ENCODE assay signal across 8 mouse cellular contexts in the genomic region with DNA sequence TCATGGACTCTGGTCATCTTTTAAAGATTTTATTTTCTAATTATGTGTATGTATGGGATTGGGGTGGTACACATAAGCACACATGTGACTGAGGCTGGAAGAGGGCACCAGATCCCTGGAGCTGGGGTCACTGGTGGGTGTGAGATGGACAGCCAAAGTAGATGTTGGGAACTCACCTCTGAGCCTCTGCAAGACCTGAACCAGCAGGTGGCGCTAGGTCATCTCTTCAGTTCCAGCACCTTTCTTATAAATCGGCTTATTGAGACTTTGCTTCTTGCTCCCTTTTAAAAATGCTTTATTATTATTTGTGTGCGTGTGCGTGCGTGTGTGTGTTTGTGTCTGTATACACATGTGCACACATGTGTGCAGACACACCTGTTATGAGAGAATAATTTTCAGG.
DNase-seq lines count a peak whose midpoint lies in the region; ATAC-seq and TF ChIP-seq lines count a peak whose summit lies in the region.

No protein-coding gene starts in this region.

- no peak overlapping the region for H3K4me3 ChIP-seq in liver, adult 2 months (ENCODE audit: insufficient read depth, low read depth, low read length)
- no peak overlapping the region for H3K4me3 ChIP-seq in liver, embryonic 12.5 days
- H3K4me3 ChIP-seq in bone marrow macrophage, adult 2 months (ENCODE audit: insufficient read depth, low read length) = no peak overlapping the region
- no peak overlapping the region for H3K4me3 ChIP-seq in lung, embryonic 14.5 days (ENCODE audit: low read depth, low read length)

- no peak overlapping the region for H3K4me2 ChIP-seq in liver, embryonic 12.5 days
- no peak overlapping the region for H3K4me2 ChIP-seq in lung, embryonic 14.5 days

- no peaks in the 10 kb centered on the region for H3K9me3 ChIP-seq in liver, embryonic 12.5 days (replicated peaks)
- H3K9me3 ChIP-seq in lung, embryonic 14.5 days (ENCODE audit: low read depth, low read length) = no peaks in the 10 kb centered on the region

- H3K27ac ChIP-seq in liver, adult 2 months (replicated peaks; ENCODE audit: insufficient read depth, low read depth, low read length) = no peak overlapping the region
- H3K27ac ChIP-seq in liver, embryonic 12.5 days = no peak overlapping the region
- no peak overlapping the region for H3K27ac ChIP-seq in bone marrow macrophage, adult 2 months (ENCODE audit: insufficient read depth, low read depth, low read length)
- no peak overlapping the region for H3K27ac ChIP-seq in lung, embryonic 14.5 days (ENCODE audit: low read depth)

- no peak for TF ChIP-seq POLR2A in liver, adult 2 months (IDR thresholded peaks at IDR 0.05; ENCODE audit: extremely low read depth, insufficient read depth, low read length)
- no peak for TF ChIP-seq POLR2A in bone marrow macrophage, adult 2 months (IDR thresholded peaks at IDR 0.05; ENCODE audit: borderline replicate concordance, low read depth, low read length)

- H3K79me2 ChIP-seq in liver, adult 2 months (ENCODE audit: control insufficient read depth, insufficient read depth, low read length) = no peaks in the 10 kb centered on the region

- peak; percentile 77 for TF ChIP-seq CTCF in liver, adult 2 months (IDR thresholded peaks at IDR 0.05; ENCODE audit: low read depth, low read length)
- TF ChIP-seq CTCF in bone marrow macrophage, adult 2 months (IDR thresholded peaks at IDR 0.05; ENCODE audit: low read depth, low read length) = peak; percentile 66
- peak; percentile 75 for TF ChIP-seq CTCF in lung, embryonic 14.5 days (IDR thresholded peaks at IDR 0.05; ENCODE audit: low read depth)

- no peak for ATAC-seq in liver, embryonic 12.5 days
- ATAC-seq in lung, embryonic 14.5 days (ENCODE audit: insufficient read depth) = no peak

- peak; percentile 61 to 62 for DNase-seq in cerebellum, adult 18-20 months
- DNase-seq in cerebellum, adult 11-12 months = no peak
- peak; percentile 43 for DNase-seq in liver, adult 2 months (ENCODE audit: extremely low read depth, low read depth, low spot score)
- peak; percentile 42 for DNase-seq in forelimb bud, embryonic 11.5 days (ENCODE audit: low read depth, low spot score)
- DNase-seq in lung, embryonic 14.5 days = peak; percentile 75
- peak; percentile 23 to 77 for DNase-seq in spleen, postnatal 4 days (ENCODE audit: low spot score in 2 of 2)

- H3K36me3 ChIP-seq in liver, adult 2 months (ENCODE audit: control insufficient read depth, insufficient read depth, low read length) = no peaks in the 10 kb centered on the region
- no peaks in the 10 kb centered on the region for H3K36me3 ChIP-seq in liver, embryonic 12.5 days
- H3K36me3 ChIP-seq in lung, embryonic 14.5 days (ENCODE audit: insufficient read depth) = no peaks in the 10 kb centered on the region

- H3K4me1 ChIP-seq in liver, adult 2 months (ENCODE audit: control insufficient read depth, insufficient read depth, low read length) = no peaks in the 10 kb centered on the region
- H3K4me1 ChIP-seq in liver, embryonic 12.5 days = no peaks in the 10 kb centered on the region
- H3K4me1 ChIP-seq in bone marrow macrophage, adult 2 months (ENCODE audit: control insufficient read depth, insufficient read depth, low read length) = no peaks in the 10 kb centered on the region
- H3K4me1 ChIP-seq in lung, embryonic 14.5 days (ENCODE audit: insufficient read depth) = no peaks in the 10 kb centered on the region

- no peak overlapping the region for H3K9ac ChIP-seq in liver, adult 2 months (ENCODE audit: low read depth, low read length)
- no peak overlapping the region for H3K9ac ChIP-seq in liver, embryonic 12.5 days
- no peak overlapping the region for H3K9ac ChIP-seq in lung, embryonic 14.5 days

- WGBS in liver, adult 2 months = 16% methylated on average over 5 of the region's 5 CpGs
- WGBS in liver, embryonic 12.5 days (ENCODE audit: insufficient replicate concordance) = 17% methylated on average over 5 of the region's 5 CpGs
- WGBS in lung, embryonic 14.5 days = 16% methylated on average over 5 of the region's 5 CpGs

- no peaks in the 10 kb centered on the region for H3K27me3 ChIP-seq in liver, adult 2 months (ENCODE audit: control insufficient read depth, insufficient read depth, low read length)
- H3K27me3 ChIP-seq in liver, embryonic 12.5 days (replicated peaks) = peaks cover 7% of the 10 kb centered on the region; the same call in 1 of the 2 replicates
- no peaks in the 10 kb centered on the region for H3K27me3 ChIP-seq in lung, embryonic 14.5 days (ENCODE audit: insufficient read depth, low read length)
